Mouse (Mus musculus) myocyte (in vitro differentiated cells): ENCODE measurements around the gene 0610030E20Rik.

Experiments
- MAX ChIP-seq: IDR thresholded peaks from one replicate; pipeline ENCODE4 v1.6.1; 2011; ENCODE audit warnings: low read depth, mild to moderate bottlenecking, control low read depth
- MYOD1 ChIP-seq, 3 experiments: IDR thresholded peaks; one replicate each; pipeline ENCODE4 v1.6.1; 2011; ENCODE audit warnings: control low read depth in 2 of 3, low read depth in 2 of 3, mild to moderate bottlenecking in 2 of 3, moderate library complexity in 1 of 3; ENCODE audit not compliant: insufficient read length in 2 of 3, control insufficient read depth in 1 of 3
- MYOG ChIP-seq, 3 experiments: IDR thresholded peaks; one replicate each; pipeline ENCODE4 v1.6.1; 2011; ENCODE audit warnings: control low read depth in 2 of 3, low read depth in 2 of 3, mild to moderate bottlenecking in 2 of 3; ENCODE audit not compliant: insufficient read length in 2 of 3, control insufficient read depth in 1 of 3, insufficient read depth in 1 of 3
- POLR2A ChIP-seq: IDR thresholded peaks from one replicate; pipeline ENCODE4 v1.6.1; 2011; ENCODE audit warnings: low read depth, mild to moderate bottlenecking, control low read depth, moderate library complexity; ENCODE audit not compliant: insufficient read length
- POLR2AphosphoS2 ChIP-seq: IDR thresholded peaks from one replicate; pipeline ENCODE4 v1.6.1; 2011; ENCODE audit warnings: low read depth, control low read depth; ENCODE audit not compliant: insufficient read length
- TCF12 ChIP-seq: IDR thresholded peaks from one replicate; pipeline ENCODE4 v1.6.1; 2011; ENCODE audit warnings: mild to moderate bottlenecking, control low read depth; ENCODE audit not compliant: poor library complexity, insufficient read depth, severe bottlenecking

DNA sequence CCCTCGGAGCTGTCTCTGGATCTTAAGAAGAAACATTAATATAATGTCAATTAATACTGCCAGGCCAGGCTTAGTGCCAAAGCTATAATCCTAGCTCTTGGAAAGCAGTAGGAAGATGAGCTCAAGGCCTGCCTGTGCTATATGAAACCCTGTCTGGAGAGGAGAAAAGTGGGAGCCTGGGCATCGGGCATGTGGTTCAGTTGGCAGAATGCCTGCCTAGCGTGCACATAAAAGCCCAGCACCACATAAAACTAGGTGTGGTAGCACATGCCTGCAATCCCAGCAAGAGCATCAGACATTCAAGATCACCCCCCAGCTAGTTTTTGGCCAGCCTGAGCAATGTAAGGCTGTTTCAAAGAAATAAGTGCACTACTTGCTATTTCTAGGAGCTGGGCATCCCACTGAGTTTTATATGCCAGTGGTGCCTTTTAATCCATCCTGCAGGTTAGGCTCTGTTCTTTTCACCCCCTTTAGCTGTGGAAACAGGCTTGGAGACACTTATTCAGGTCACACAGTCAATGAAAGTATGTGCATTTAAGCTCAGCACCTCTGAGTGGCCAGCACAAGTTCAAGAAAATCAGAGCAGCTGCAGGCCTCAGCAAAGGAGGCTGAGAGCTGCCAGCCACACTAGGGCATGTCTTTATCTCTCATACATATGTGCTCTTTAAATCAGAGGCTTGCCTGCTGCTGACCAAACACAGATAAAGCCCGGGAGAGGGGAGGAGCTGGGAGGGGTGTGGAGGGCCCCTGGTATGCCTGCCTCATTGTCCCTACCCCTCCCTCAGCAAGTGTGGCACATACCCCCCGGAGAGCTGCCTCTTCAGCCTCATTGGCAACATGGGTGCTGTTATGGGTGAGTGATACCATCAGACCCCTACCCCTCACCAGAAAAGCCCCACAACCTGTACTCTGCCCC is 10.3 kb downstream of the 0610030E20Rik start:
- TF ChIP-seq TCF12, result no peak
- TF ChIP-seq MYOG (IDR thresholded peaks at IDR 0.05; ENCODE audit: control insufficient read depth in 1 of 3, insufficient read depth in 1 of 3, insufficient read length in 2 of 3, low read depth in 2 of 3), result no peak
- TF ChIP-seq POLR2A, result no peak
- no peak for TF ChIP-seq MAX
- TF ChIP-seq POLR2AphosphoS2, result no peak
- no peak for TF ChIP-seq MYOD1 (IDR thresholded peaks at IDR 0.05; ENCODE audit: control insufficient read depth in 1 of 3, insufficient read length in 2 of 3, low read depth in 2 of 3)
